Mouse (Mus musculus) small intestine, adult 2 months (tissue): ENCODE measurements around the gene Tpm3. TPM values are rescaled to one million over a fixed set of nuclear protein-coding genes. Genes with fewer than 3 reads are reported as not detected.

Source experiments
- H3K27ac ChIP-seq: fragments of 200-500 bp; 2 replicates; pipeline ENCODE4 v1.5.1; 2012; ENCODE audit warnings: low read depth, low read length, control low read depth, inconsistent platforms; ENCODE audit not compliant: insufficient read depth
- H3K27me3 ChIP-seq: fragments of 200-500 bp; 2 replicates; pipeline ENCODE4 v1.6.1; 2012; ENCODE audit warnings: mild to moderate bottlenecking, moderate library complexity, low read length, inconsistent platforms; ENCODE audit not compliant: control insufficient read depth, insufficient read depth
- H3K36me3 ChIP-seq: fragments of 200-500 bp; 2 replicates; pipeline ENCODE4 v1.6.1; 2012; ENCODE audit warnings: mild to moderate bottlenecking, low read length, control low read depth, inconsistent platforms; ENCODE audit not compliant: control insufficient read depth, insufficient read depth
- H3K4me1 ChIP-seq: fragments of 200-500 bp; 2 replicates; pipeline ENCODE4 v1.6.1; 2012; ENCODE audit warnings: low read length, inconsistent platforms, mixed read lengths; ENCODE audit not compliant: control insufficient read depth, insufficient read depth, insufficient read length
- H3K4me3 ChIP-seq: fragments of 200-500 bp; 2 replicates; pipeline ENCODE4 v1.5.1; 2012; ENCODE audit warnings: low read depth, mild to moderate bottlenecking, control low read depth, inconsistent platforms, low read length, moderate library complexity
- CTCF ChIP-seq: fragments of 200-500 bp; IDR thresholded peaks from 2 replicates; pipeline ENCODE4 v1.5.1; 2012; ENCODE audit warnings: low read depth, mild to moderate bottlenecking, control low read depth, inconsistent platforms, low read length, moderate library complexity, mixed read lengths; ENCODE audit not compliant: insufficient replicate concordance, insufficient read length; ENCODE audit errors: extremely low read depth
- POLR2A ChIP-seq: fragments of 200-500 bp; IDR thresholded peaks from 2 replicates; pipeline ENCODE4 v1.6.1; 2012; ENCODE audit warnings: low read depth, mild to moderate bottlenecking, control low read depth, inconsistent platforms, low read length, moderate library complexity
- WGBS: fragments of 180-500 bp; shearing (Covaris S2); methylation state at CpG from one replicate; pipeline ENCODE4 v1.1.7; 2018; 5-methylcytosine and 5-hydroxymethylcytosine counted together
- polyA plus RNA-seq: library from polyadenylated mRNA; depleted of rRNA; stranded (reverse); fragments of >200 nt; gene quantifications from 2 replicates; pipeline ENCODE4 v1.2.3, GENCODE M21; 2012

Gene Tpm3
- polyA plus RNA-seq, 1 experiment, result 101 TPM

DNA sequence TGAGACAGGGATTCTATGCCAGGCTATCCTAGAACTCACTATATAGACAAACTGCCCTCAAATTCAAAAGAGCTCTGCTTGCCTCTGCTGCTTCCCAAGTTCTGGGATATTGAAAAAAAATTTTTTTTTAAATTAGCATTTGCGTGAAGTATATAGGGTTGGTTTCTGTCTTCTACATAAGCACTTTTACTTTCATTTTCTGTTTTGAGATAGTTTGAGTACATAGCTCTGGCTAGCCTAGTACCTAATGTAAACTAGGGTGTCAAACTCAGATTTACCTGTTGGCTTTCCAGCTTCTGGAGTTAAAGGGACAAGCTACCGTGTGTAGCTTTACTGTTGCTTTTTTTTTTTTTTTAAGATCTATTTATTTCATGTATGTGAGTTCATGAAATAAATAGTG lies 29.2 kb downstream of the Tpm3 start:
- H3K4me3 ChIP-seq, result no peak overlapping the region
- H3K27me3 ChIP-seq, result no peaks in the 10 kb centered on the region
- H3K27ac ChIP-seq, result peak overlapping the region; percentile 31; the same call in 1 of the 2 replicates
- whole genome bisulfite sequencing, result 57% methylated on average over 2 of the region's 2 CpGs
- H3K4me1 ChIP-seq, result peaks cover 5% of the 10 kb centered on the region; the same call in 1 of the 2 replicates
- H3K36me3 ChIP-seq, result peaks cover 26% of the 10 kb centered on the region
- TF ChIP-seq CTCF, result no peak
- no peak for TF ChIP-seq POLR2A

DNA sequence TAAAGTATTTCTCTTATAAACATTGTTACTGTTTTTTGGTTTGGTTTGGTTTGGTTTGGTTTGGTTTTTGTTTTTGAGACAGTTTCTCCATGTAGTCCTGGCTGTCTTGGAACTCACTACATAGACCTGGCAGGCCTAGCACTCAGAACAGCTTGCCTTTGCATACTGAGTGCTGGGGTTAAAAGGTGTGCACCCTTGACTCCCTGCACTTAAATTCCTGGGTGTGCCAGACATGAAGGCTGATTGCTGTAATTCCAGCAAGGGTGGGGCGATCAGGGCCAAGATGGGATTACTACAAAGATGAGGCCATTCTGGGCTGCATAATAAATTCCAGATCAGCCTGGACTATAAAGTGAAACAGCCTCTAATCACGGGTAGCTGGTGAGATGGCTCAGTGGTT lies 29.8 kb downstream of the Tpm3 start:
- Histone ChIP-seq H3K4me1 (peaks cover 5% of the 10 kb centered on the region; the same call in 1 of the 2 replicates), H3K4me3 (no peak overlapping the region), H3K36me3 (peaks cover 26% of the 10 kb centered on the region), H3K27ac (peak overlapping the region; percentile 31; the same call in 1 of the 2 replicates), H3K27me3 (no peaks in the 10 kb centered on the region)
- 32% methylated on average over 2 of the region's 2 CpGs for WGBS
- no peak for TF ChIP-seq CTCF
- no peak for TF ChIP-seq POLR2A

DNA sequence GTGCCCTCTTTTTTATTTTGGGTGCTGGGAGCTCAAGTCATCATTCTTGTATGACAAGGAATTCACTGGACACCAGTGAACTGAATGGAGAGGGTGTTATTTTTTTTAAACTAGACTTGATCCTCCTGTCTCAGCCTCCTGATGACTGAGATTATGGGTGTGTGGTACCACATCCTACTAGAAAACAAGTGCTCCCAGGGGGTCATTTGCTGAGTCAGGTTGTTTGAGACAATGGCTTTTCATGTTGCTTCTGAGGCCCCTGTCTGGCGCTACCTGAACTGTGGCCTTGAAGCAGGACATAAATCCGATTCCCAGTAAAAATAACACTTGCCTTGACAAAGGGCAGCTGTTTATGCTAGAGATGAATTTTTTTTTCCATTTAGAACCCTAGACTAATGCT lies 30.7 kb downstream of the Tpm3 start:
- no peak overlapping the region for H3K27ac ChIP-seq
- peaks cover 5% of the 10 kb centered on the region; the same call in 1 of the 2 replicates for H3K4me1 ChIP-seq
- TF ChIP-seq POLR2A, result no peak
- WGBS, result 81% methylated on average over 2 of the region's 2 CpGs
- peaks cover 20% of the 10 kb centered on the region for H3K36me3 ChIP-seq
- H3K27me3 ChIP-seq, result no peaks in the 10 kb centered on the region
- H3K4me3 ChIP-seq, result no peak overlapping the region

DNA sequence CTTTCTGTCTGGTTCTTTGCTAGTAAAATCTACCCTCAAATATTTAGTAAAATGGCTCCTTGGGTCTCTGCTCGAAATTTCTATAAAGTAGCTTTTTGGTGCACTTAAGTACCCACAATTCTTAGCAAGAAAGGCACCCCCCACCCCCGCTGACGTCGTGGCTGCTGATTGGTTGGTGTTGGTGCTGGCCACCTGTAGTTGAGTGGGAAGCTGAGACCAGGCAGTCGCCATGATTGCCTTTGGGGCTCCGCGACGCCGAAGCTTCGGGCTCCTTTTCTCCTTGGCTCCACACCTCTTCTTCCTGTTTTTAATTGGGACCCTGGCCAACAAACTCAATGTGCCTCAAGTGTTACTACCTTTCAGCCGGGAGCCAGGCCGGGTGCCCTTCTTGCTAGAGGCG lies 31.5 kb downstream of the Tpm3 start, which contains the start of gene Nup210l:
Gene Nup210l (plus strand): TSS at position 195 of the 400 bp plus-strand sequence.
- H3K4me1 ChIP-seq, result peaks cover 5% of the 10 kb centered on the region; the same call in 1 of the 2 replicates
- H3K36me3 ChIP-seq, result peaks cover 12% of the 10 kb centered on the region
- TF ChIP-seq CTCF, result no peak
- no peak for TF ChIP-seq POLR2A
- WGBS, result 80% methylated on average over 13 of the region's 13 CpGs
- no peak within 1 kb of the TSS for H3K27ac ChIP-seq
- H3K27me3 ChIP-seq, result no peaks in the 10 kb centered on the region
- H3K4me3 ChIP-seq, result no peak within 1 kb of the TSS

DNA sequence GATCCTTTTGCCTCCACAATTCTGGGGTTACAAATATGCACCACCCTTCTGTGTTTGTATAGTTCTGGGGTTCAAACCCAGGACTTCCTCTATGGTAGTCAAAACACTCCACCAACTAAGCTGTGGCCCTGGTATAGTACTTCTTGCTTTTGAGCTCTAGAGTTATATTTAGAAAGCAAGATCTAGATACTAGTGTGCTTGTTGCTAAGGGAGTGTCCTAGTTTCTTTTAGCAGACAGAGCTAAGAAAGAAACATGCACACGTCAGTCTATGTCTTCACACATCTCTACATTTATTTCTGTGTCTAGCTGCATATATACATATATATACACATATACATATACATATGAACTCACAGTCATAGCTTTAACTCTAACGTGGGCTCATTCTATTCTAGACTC lies 39.3 kb downstream of the Tpm3 start:
- WGBS, result 84% methylated on average over 2 of the region's 2 CpGs
- no peaks in the 10 kb centered on the region for H3K36me3 ChIP-seq
- no peaks in the 10 kb centered on the region for H3K4me1 ChIP-seq
- no peak for TF ChIP-seq CTCF
- TF ChIP-seq POLR2A, result no peak
- H3K27me3 ChIP-seq, result no peaks in the 10 kb centered on the region
- H3K4me3 ChIP-seq, result no peak overlapping the region
- no peak overlapping the region for H3K27ac ChIP-seq

DNA sequence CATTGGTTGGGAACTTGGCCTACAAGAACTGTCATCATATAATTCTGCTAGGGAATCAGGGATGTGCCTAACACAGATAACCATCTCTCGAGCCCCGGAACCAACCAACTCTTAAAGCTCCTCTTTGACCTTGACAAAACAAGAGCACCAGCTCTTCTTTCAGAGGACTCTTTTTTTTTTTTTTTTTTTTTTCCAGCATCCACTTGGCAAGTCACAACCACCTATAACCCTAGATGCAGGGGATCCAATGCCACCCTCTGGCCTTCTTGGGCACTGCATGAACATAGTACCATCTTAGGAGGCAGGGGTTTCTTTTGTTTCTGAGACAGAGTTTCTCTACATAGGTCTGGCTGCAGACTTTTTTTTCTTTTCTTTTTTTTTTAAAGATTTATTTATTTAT lies 41.9 kb downstream of the Tpm3 start:
- H3K36me3 ChIP-seq, result no peaks in the 10 kb centered on the region
- H3K27ac ChIP-seq, result no peak overlapping the region
- no peak overlapping the region for H3K4me3 ChIP-seq
- no peaks in the 10 kb centered on the region for H3K4me1 ChIP-seq
- no peaks in the 10 kb centered on the region for H3K27me3 ChIP-seq
- TF ChIP-seq POLR2A (no peak), CTCF (no peak)
- 82% methylated on average over 2 of the region's 2 CpGs for WGBS

DNA sequence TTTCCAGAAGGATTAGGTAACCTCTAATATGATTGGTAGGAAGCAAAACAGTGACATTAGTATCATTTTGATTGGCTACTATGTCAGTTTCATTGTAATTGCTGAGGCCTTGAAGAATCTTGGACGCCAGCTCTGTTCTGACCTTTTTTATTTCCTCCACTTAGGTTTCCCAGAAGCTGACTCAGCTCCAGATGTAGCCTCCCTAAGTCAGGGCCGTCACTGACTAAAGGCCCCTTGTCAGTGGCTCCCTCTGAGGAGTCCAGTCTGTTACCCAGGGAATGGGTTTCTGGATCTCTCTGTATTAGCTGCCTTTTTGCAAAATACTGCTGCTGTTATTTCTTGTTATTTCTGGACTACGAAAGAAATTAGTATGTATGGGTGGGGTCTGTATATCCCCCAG lies 43.1 kb downstream of the Tpm3 start:
- TF ChIP-seq POLR2A, result no peak
- no peak for TF ChIP-seq CTCF
- H3K36me3 ChIP-seq, result no peaks in the 10 kb centered on the region
- no peak overlapping the region for H3K4me3 ChIP-seq
- H3K27ac ChIP-seq, result no peak overlapping the region
- no peaks in the 10 kb centered on the region for H3K27me3 ChIP-seq
- no peaks in the 10 kb centered on the region for H3K4me1 ChIP-seq
- 78% methylated on average over 3 of the region's 3 CpGs for WGBS
